Mouse (Mus musculus) liver, embryonic 14.5 days (tissue): Measurements from ENCODE around the gene Ctrc. TPM values are rescaled to one million over a fixed set of nuclear protein-coding genes. Genes with fewer than 3 reads are reported as not detected.

Experiments used
- ATAC-seq: fragments of 200-750 bp; cut with Nextera tagmentation; 2 replicates; pipeline ENCODE4 v1.8.0; 2017; ENCODE audit warnings: moderate number of reproducible peaks, mild to moderate bottlenecking, moderate library complexity; ENCODE audit not compliant: insufficient read depth
- DNase-seq, 3 experiments: peaks; one replicate each; pipeline ENCODE4 v3.0.0-alpha.2; 2012 to 2013; ENCODE audit warnings: low read depth in 3 of 3, low spot score in 3 of 3
- H3K27ac ChIP-seq: fragments of 300-500 bp; sonication (generic); 2 replicates; pipeline ENCODE4 v1.5.1; 2014; ENCODE audit warnings: moderate library complexity, mild to moderate bottlenecking, control low read depth, inconsistent platforms
- H3K27me3 ChIP-seq: fragments of 300-500 bp; sonication (generic); 2 replicates; pipeline ENCODE4 v1.6.1; 2014; ENCODE audit warnings: mild to moderate bottlenecking, low read length, moderate library complexity; ENCODE audit not compliant: control insufficient read depth, insufficient read depth
- H3K36me3 ChIP-seq: fragments of 300-500 bp; sonication (generic); replicated peaks from 2 replicates; pipeline ENCODE4 v1.6.1; 2014; ENCODE audit warnings: low read depth; ENCODE audit not compliant: control insufficient read depth, insufficient read depth
- H3K4me1 ChIP-seq, 2 experiments: fragments of 200-500 bp in 1 of 2; fragments of 300-500 bp in 1 of 2; sonication (generic) in 1 of 2; replicated peaks; 2 replicates each; pipeline ENCODE4 v1.6.1; 2012 to 2014; ENCODE audit warnings: antibody characterized with exemption in 1 of 2, inconsistent platforms in 1 of 2, low read length in 1 of 2; ENCODE audit not compliant: control insufficient read depth in 2 of 2, insufficient read depth in 2 of 2
- H3K4me2 ChIP-seq: fragments of 300-500 bp; sonication (generic); 2 replicates; pipeline ENCODE4 v1.6.1; 2014; ENCODE audit warnings: low read depth, mild to moderate bottlenecking, control low read depth, moderate library complexity
- H3K4me3 ChIP-seq, 2 experiments: fragments of 200-500 bp in 1 of 2; fragments of 300-500 bp in 1 of 2; sonication (generic) in 1 of 2; 2 replicates each; pipeline ENCODE4 v1.5.1; 2012 to 2014; ENCODE audit warnings: low read depth in 2 of 2, low read length in 2 of 2, mild to moderate bottlenecking in 2 of 2, control low read depth in 1 of 2, inconsistent platforms in 1 of 2, moderate library complexity in 1 of 2; ENCODE audit not compliant: insufficient read depth in 1 of 2
- H3K9ac ChIP-seq: fragments of 300-500 bp; sonication (generic); replicated peaks from 2 replicates; pipeline ENCODE4 v1.6.1; 2014; ENCODE audit warnings: mild to moderate bottlenecking, control low read depth, moderate library complexity
- H3K9me3 ChIP-seq: fragments of 300-500 bp; sonication (generic); 2 replicates; pipeline ENCODE4 v1.6.1; 2016; ENCODE audit warnings: low read length, mixed read lengths; ENCODE audit not compliant: control insufficient read depth
- CTCF ChIP-seq: IDR thresholded peaks from 2 replicates; pipeline ENCODE4 v1.5.1; 2016; ENCODE audit warnings: antibody characterized with exemption, low read depth, control low read depth
- EP300 ChIP-seq: IDR thresholded peaks from 2 replicates; pipeline ENCODE4 v1.6.1; 2016; ENCODE audit warnings: antibody characterized with exemption, low read depth
- WGBS: fragments of 180-500 bp; shearing (Covaris S2); extraction: QIAGEN DNeasy Blood & Tissue Kit; methylation state at CpG from one replicate; pipeline ENCODE4 v1.1.7; 2014; ENCODE audit not compliant: insufficient replicate concordance; 5-methylcytosine and 5-hydroxymethylcytosine counted together
- polyA plus RNA-seq, 2 experiments: library from polyadenylated mRNA; depleted of rRNA in 1 of 2; stranded (reverse) in 1 of 2; unstranded in 1 of 2; fragments of >200 nt; fragmentation: Nextera tagmentation in 1 of 2; extraction: Ambion mirVana in 1 of 2; gene quantifications; 2 replicates each; pipeline versions ENCODE4 v1.2.1 to v1.2.3; 2012 to 2014

Ctrc gene
- polyA plus RNA-seq, 2 experiments: not detected

DNA sequence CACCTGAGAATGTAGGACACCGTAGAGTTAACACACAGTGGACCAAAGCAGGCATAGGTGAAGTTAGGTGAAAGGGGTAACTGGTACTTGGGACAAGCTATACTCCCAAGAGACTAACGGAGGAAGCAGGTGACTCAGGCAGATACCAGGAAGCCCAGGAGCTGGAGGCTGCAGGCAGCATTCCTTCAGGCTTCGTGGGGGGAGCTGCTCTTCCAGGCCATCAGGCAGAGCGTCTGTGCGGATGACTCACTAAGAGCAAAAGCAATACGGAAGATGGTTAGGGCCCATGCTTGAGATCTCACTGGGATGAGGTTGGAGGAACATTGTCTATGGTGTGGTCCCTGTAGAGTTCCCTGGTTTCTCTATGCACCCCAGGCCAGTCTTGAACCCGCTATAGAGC, 36.7 kb upstream of the Ctrc start:
- ATAC-seq (no peak), DNase-seq (no peak)
- TF ChIP-seq EP300: no peak
- no peak for TF ChIP-seq CTCF
- Histone ChIP-seq H3K27me3 (no peaks in the 10 kb centered on the region; the same call in 1 of the 2 replicates), H3K36me3 (no peaks in the 10 kb centered on the region), H3K27ac (no peak overlapping the region), H3K4me1 (peaks cover 0 to 5% of the 10 kb centered on the region in 2 experiments; a peak in 2 of 4 replicates), H3K4me2 (no peak overlapping the region), H3K9ac (no peak overlapping the region), H3K4me3 (no peak overlapping the region), H3K9me3 (no peaks in the 10 kb centered on the region)
- 65% methylated on average over 7 of the region's 7 CpGs for WGBS

DNA sequence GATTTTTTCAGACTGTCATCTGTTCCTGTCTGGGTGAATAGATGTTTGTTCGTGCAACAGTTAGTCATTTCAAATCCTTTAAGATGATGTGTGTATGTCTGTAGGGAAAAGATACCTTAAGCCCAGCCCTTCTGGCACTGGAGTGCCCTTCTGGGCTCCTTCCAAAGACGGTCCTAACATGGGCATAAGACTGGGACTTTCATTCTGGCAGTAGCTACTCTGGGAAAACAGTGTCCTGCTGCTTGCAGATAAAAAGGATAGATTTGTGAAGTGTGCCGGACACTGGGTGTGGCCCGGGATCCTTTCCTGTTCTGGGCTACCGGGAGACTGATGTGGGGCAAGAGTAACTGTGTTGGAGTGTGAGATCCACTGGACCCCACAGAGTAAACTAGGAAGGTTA, 35.8 kb upstream of the Ctrc start:
- no peak overlapping the region for H3K27ac ChIP-seq
- no peak overlapping the region for H3K4me2 ChIP-seq
- TF ChIP-seq CTCF: no peak
- TF ChIP-seq EP300: no peak
- H3K9me3 ChIP-seq: no peaks in the 10 kb centered on the region
- 42% methylated on average over 5 of the region's 5 CpGs for WGBS
- ATAC-seq: no peak
- DNase-seq: no peak
- H3K9ac ChIP-seq: no peak overlapping the region
- peaks cover 0 to 5% of the 10 kb centered on the region in 2 experiments; a peak in 2 of 4 replicates for H3K4me1 ChIP-seq
- no peaks in the 10 kb centered on the region for H3K36me3 ChIP-seq
- no peaks in the 10 kb centered on the region; the same call in 1 of the 2 replicates for H3K27me3 ChIP-seq
- H3K4me3 ChIP-seq: no peak overlapping the region

DNA sequence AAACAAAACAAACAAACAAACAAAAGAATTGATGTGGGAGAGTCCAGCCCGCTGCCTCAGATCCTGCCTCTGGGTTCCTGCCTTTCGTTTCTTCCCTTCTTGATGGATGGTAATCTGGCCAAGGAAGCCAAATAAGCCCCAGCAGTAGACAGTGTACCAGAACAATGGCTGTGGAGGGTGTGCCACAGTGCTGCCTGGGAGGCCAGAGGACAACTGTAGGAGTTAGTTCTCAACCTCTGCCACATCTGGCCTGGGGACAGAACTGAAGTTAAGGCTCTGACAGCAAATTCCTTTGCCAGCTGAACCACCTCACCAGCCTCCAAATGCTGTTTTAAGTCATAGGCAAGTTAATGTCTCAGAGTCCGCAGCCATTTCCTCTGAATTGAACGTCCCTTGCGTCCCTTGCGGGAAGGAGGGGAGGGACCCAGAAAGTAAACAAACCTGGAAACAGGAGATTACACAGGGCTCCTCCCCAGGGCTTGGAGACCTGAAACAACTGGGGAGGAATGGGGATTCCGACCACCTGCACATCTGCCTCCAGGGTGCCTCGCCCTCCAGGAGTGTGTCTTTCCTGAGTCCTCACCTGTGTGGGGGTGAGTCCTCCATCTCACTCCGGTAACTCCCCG, 35.2 kb upstream of the Ctrc start:
- no peak overlapping the region for H3K27ac ChIP-seq
- no peak for ATAC-seq
- peaks cover under 1 to 8% of the 10 kb centered on the region in 2 experiments for H3K4me1 ChIP-seq
- H3K4me2 ChIP-seq: no peak overlapping the region
- no peak overlapping the region for H3K9ac ChIP-seq
- no peaks in the 10 kb centered on the region; the same call in none of the 2 replicates for H3K27me3 ChIP-seq
- TF ChIP-seq CTCF (no peak), EP300 (no peak)
- no peak for DNase-seq
- no peaks in the 10 kb centered on the region for H3K36me3 ChIP-seq
- 46% methylated on average over 10 of the region's 10 CpGs for WGBS
- no peak overlapping the region for H3K4me3 ChIP-seq
- H3K9me3 ChIP-seq: no peaks in the 10 kb centered on the region

DNA sequence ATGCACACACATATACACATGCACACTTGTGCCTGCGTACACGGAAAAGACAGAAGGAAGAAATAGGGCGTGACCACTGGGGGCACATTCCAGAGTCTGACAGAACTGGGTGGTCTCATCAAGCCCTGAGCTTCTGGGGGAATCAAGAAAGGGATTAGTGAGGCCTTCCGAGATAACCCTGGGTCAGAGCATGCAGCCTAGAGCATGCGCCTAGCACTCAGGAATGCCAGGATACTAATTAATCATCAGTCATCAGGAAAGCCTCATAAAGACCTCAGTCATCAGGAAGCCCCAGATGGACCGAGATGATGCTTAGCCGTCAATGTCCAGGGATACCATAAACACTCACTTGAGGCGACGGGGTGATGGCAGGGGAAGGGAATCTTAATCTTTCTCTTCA, 33.7 kb upstream of the Ctrc start:
- Histone ChIP-seq H3K9ac (no peak overlapping the region), H3K4me1 (peaks cover 12 to 23% of the 10 kb centered on the region in 2 experiments), H3K27me3 (no peaks in the 10 kb centered on the region; the same call in none of the 2 replicates), H3K9me3 (no peaks in the 10 kb centered on the region), H3K4me2 (no peak overlapping the region), H3K27ac (no peak overlapping the region), H3K4me3 (no peak overlapping the region), H3K36me3 (no peaks in the 10 kb centered on the region)
- WGBS: 63% methylated on average over 9 of the region's 9 CpGs
- TF ChIP-seq EP300 (no peak), CTCF (no peak)
- ATAC-seq (no peak), DNase-seq (no peak)

DNA sequence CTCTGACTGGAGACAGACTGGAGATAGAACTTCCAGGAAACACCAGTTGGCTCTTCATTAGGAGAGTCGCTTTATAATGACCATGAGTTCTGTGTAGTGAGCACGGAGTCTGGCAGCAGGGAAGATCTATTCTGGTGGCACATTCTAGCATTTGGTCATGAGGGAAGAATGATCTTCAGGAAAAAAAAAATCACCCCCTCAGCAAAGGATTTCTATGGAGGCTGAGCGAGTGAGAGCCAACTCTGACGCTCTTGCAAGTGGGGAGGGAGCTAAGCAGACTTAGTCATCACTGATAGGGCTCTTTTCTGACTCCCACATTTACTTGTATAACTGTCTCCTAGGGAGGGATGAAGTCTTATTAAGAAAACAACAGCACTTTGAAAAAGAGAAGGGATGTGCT, 32.9 kb upstream of the Ctrc start:
- H3K4me1 ChIP-seq: peaks cover 12 to 23% of the 10 kb centered on the region in 2 experiments
- H3K9ac ChIP-seq: no peak overlapping the region
- no peak overlapping the region for H3K4me2 ChIP-seq
- no peak overlapping the region for H3K4me3 ChIP-seq
- H3K36me3 ChIP-seq: no peaks in the 10 kb centered on the region
- no peaks in the 10 kb centered on the region for H3K9me3 ChIP-seq
- no peak overlapping the region for H3K27ac ChIP-seq
- H3K27me3 ChIP-seq: no peaks in the 10 kb centered on the region; the same call in none of the 2 replicates
- ATAC-seq: no peak
- 58% methylated on average over 4 of the region's 4 CpGs for WGBS
- TF ChIP-seq EP300 (no peak), CTCF (no peak)
- DNase-seq: no peak
